Mouse (Mus musculus): Measurements from ENCODE around the gene Tmtc2.

DNA sequence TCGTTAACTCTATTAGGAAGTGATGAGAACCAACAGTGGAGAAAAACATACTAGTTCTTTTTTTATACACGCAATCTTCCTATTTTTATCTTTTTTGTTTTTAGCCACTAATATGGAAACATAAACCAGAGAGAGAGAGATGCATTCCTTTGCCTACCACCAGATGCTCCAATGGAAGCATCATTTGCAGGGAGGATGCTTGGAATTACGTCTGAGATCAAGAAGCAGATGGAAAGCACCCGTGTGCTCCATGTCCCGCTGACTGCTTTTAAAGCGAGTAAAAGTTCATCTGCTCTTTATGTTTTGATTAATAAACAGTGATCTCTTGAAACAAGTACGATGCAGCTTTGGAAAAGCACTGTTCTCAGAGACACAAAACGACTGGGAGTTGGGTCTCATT, 24.6 kb upstream of the Tmtc2 start:
- TF ChIP-seq CTCF (IDR thresholded peaks at IDR 0.05; ENCODE audit: borderline replicate concordance, insufficient read depth, low read depth, low read length) (no peak), POLR2A (IDR thresholded peaks at IDR 0.05; ENCODE audit: borderline replicate concordance, insufficient read depth, low read length) (no peak)
